Mouse (Mus musculus) limb, embryonic 12.5 days (tissue): ENCODE data around the gene Tbx1. TPM values are rescaled to one million over a fixed set of nuclear protein-coding genes. Genes with fewer than 3 reads are reported as not detected.

Source experiments
- ATAC-seq: fragments of 200-750 bp; cut with Nextera tagmentation; 2 replicates; pipeline ENCODE4 v1.8.0; 2017; ENCODE audit warnings: low read depth, moderate TSS enrichment; ENCODE audit not compliant: insufficient number of reproducible peaks, insufficient read depth, low FRiP score, low TSS enrichment
- H3K27ac ChIP-seq: fragments of 300-500 bp; sonication (generic); 2 replicates; pipeline ENCODE4 v1.5.1; 2016; ENCODE audit warnings: mild to moderate bottlenecking, moderate library complexity
- H3K27me3 ChIP-seq: fragments of 300-500 bp; sonication (generic); 2 replicates; pipeline ENCODE4 v1.6.1; 2016; ENCODE audit warnings: mild to moderate bottlenecking, moderate library complexity
- H3K36me3 ChIP-seq: fragments of 300-500 bp; sonication (generic); 2 replicates; pipeline ENCODE4 v1.6.1; 2016; ENCODE audit warnings: mild to moderate bottlenecking, moderate library complexity
- H3K4me1 ChIP-seq: fragments of 300-500 bp; sonication (generic); replicated peaks from 2 replicates; pipeline ENCODE4 v1.6.1; 2016
- H3K4me2 ChIP-seq: fragments of 300-500 bp; sonication (generic); 2 replicates; pipeline ENCODE4 v1.6.1; 2016; ENCODE audit warnings: mild to moderate bottlenecking, moderate library complexity
- H3K4me3 ChIP-seq: fragments of 300-500 bp; sonication (generic); replicated peaks from 2 replicates; pipeline ENCODE4 v1.5.1; 2016; ENCODE audit warnings: mild to moderate bottlenecking
- H3K9ac ChIP-seq: fragments of 300-500 bp; sonication (generic); replicated peaks from 2 replicates; pipeline ENCODE4 v1.6.1; 2016; ENCODE audit warnings: mild to moderate bottlenecking, moderate library complexity
- H3K9me3 ChIP-seq: fragments of 300-500 bp; sonication (generic); 2 replicates; pipeline ENCODE4 v1.6.1; 2016; ENCODE audit warnings: mild to moderate bottlenecking, moderate library complexity
- WGBS: fragments of 180-500 bp; shearing (Covaris S2); methylation state at CpG from one replicate; pipeline ENCODE4 v1.1.7; 2016; 5-methylcytosine and 5-hydroxymethylcytosine counted together
- polyA plus RNA-seq: library from polyadenylated mRNA; unstranded; fragments of >200 nt; fragmentation: Nextera tagmentation; extraction: Ambion mirVana; gene quantifications from 2 replicates; pipeline ENCODE4 v1.2.1, GENCODE M21; 2016

The Tbx1 gene
- polyA plus RNA-seq, 1 experiment from 2014 or later, result 9.4 TPM

DNA sequence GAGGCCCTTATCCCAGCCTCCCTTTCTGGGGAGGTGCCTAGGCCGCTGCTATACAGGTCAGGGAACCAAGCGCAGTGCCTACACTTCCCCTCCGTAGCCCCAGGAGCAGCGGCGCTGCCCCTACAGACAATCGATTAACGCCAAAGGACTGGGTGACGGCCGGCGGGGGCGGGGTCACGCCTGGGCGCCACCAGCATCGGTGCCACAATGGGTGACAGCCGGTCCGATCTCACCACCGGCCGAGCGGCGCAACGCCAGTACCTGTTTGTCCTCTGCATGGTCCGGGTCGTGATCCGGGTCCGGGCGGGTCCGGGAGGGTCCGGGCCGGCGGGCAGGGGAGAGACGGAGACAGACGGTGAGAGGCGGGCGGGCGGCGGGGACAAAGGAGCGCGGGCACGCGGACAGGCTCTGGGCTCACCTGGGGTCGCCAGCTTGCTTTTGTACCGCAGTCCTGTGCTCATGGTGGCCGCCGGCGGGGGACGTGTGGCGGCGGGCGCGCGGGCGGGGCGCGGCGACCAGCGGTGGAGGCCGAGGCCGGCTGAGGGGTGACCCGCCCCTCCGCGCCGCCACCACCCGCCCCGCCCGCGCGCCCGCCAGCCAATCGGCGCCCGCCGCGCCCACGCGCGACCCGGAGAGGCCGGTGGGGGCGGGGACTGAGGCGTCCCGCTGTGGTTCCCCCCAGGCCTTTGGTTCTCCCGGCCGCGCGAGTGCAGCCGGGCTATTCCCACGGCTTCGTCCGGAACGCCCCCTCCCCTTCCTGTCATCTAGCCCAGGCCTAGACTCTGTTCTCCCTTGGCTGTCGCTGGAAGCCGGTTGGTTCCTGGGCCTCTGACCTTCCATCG, 39.1 kb upstream of the Tbx1 start, which contains the start of gene Sept5:
Gene Sept5 (minus strand): TSS at position 565 of the 842 bp plus-strand sequence.
- under 1% methylated on average over 88 of the region's 93 CpGs for WGBS
- H3K9me3 ChIP-seq, result 0 out of 2 replicates have a peak, but pooled peaks cover 3% of the 10 kb centered on the region
- H3K9ac ChIP-seq, result peak within 1 kb of the TSS; percentile 88
- H3K4me1 ChIP-seq, result peaks cover 34% of the 10 kb centered on the region
- peak within 1 kb of the TSS; percentile 90 for H3K4me3 ChIP-seq
- peak within 1 kb of the TSS; percentile 73 for H3K4me2 ChIP-seq
- peak; percentile 26; the same call in 1 of the 2 replicates for ATAC-seq
- peaks cover 10% of the 10 kb centered on the region for H3K36me3 ChIP-seq
- H3K27me3 ChIP-seq, result peaks cover 47% of the 10 kb centered on the region
- peak within 1 kb of the TSS; percentile 75 for H3K27ac ChIP-seq

DNA sequence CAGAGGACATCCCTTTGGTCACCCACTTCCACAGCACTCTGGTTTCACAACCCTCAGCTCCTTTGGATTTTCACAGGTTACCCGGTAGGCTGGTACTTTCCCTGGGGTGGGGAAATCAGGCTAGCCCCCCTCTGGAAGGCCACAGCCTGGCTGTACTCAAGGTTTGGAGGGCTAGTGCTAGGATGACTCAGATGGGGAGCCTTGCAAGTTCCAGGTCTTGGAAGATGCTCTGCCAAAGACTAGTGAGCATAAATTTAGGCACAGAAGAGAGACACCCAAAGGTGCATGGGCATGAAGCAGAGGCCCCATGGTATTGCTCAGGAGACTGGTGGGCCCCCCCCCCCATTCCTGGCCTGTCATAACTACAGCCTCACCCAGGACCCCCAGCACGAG, 38.5 kb upstream of the Tbx1 start:
- 17% methylated on average over 2 of the region's 2 CpGs for WGBS
- Histone ChIP-seq H3K9me3 (0 out of 2 replicates have a peak, but pooled peaks cover 2% of the 10 kb centered on the region), H3K4me1 (peaks cover 34% of the 10 kb centered on the region), H3K36me3 (peaks cover 16% of the 10 kb centered on the region), H3K4me2 (peak overlapping the region; percentile 73), H3K9ac (peak overlapping the region; percentile 88), H3K27me3 (peaks cover 54% of the 10 kb centered on the region), H3K27ac (no peak overlapping the region), H3K4me3 (peak overlapping the region; percentile 90)
- ATAC-seq, result no peak

DNA sequence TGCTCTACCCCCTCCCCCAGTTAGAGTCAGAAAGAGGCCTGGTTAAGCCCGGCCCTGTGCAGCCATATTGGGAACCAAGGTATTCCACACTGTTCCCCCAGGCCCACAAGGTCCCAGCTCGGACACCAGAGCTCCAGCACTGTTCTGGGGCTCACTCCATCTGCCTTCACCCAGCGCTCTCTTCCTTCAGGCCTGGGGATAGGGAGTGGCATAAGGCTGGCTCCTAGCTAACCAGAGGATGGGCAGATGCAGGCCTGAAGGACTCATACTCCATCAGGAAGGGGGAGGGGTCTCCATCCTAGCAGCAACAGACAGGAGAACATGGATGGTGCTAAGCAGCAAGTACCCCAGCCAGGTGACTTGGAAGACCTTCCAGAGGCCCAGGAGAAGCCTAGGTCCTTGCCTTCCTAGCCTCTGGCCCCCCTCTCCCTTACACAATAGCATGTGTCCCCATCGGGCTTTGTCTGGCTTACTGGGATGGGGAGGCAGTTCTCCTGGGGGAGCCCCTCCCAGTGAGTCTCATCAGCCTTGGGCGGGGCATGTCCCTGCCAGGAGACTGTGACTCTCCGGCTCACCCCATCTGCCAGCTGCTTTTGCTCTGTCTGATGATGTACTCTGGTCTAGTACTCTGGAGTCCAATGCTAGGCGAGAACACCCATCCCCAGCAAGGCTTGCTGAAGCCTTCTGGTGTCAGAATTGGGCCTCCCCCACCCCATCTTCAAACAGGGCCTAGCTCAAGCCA, 37.9 kb upstream of the Tbx1 start:
- Histone ChIP-seq H3K36me3 (peaks cover 22% of the 10 kb centered on the region), H3K4me2 (peak overlapping the region; percentile 73), H3K9ac (peak overlapping the region; percentile 88; the same call in 1 of the 2 replicates), H3K27me3 (peaks cover 60% of the 10 kb centered on the region), H3K27ac (no peak overlapping the region), H3K9me3 (no peaks in the 10 kb centered on the region), H3K4me1 (peaks cover 34% of the 10 kb centered on the region), H3K4me3 (peak overlapping the region; percentile 90)
- no peak for ATAC-seq
- 66% methylated on average over 7 of the region's 7 CpGs for WGBS

DNA sequence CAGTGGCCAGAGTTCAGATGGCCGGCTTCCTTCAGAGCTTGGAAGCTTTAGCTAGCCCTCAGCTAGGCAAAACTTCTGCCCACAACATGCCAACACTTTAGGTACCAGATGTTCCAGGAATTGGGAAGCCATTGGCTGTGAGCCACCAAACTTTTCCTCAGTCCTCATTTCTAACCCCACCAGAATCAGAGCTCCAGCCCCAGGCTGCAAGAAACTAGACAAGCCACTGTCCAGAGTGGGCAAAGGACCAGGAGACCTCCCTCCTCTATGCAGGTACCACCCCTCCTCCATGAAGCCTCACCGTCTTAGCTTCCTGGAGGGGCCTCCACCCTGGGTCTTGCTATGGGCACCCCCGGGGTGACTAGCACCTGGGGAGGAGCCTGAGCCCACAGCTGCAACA, 36.7 kb upstream of the Tbx1 start:
- 49% methylated on average over 3 of the region's 3 CpGs for WGBS
- ATAC-seq, result no peak
- Histone ChIP-seq H3K4me1 (peaks cover 34% of the 10 kb centered on the region), H3K27ac (no peak overlapping the region), H3K36me3 (peaks cover 34% of the 10 kb centered on the region), H3K4me3 (peak overlapping the region; percentile 54; the same call in 1 of the 2 replicates), H3K27me3 (peaks cover 72% of the 10 kb centered on the region), H3K9me3 (no peaks in the 10 kb centered on the region), H3K4me2 (peak overlapping the region; percentile 73), H3K9ac (no peak overlapping the region)

DNA sequence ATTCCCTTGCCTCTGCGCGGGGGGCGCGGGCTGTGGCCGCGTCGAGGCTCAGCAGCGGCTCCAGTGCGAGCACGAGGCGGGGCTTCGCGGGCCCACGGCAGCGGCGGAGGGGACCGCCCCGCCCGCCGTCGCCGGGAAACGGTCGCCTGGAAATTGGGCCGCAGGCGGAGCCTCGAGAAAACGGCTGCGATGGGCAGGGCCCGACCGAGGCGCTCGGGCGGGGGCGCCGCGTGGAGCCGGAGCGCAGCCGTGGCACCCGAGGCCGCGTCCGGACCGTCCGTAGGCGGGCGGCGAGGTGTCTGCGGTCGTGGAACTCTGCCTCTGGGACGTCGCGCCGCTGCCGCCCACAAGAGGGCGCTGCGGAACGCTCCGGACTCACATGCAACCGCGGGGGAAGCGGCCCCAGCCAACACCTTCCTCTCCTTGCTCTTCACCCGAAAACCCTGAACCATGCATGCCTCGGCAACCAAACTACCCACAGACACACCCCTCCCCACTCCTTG, 36.0 kb upstream of the Tbx1 start, which contains the start of gene Gm49601:
Gene Gm49601 (minus strand): TSS at position 52 of the 503 bp plus-strand sequence.
- Histone ChIP-seq H3K36me3 (peaks cover 37% of the 10 kb centered on the region), H3K9me3 (no peaks in the 10 kb centered on the region), H3K4me3 (peak within 1 kb of the TSS; percentile 54), H3K4me1 (peaks cover 42% of the 10 kb centered on the region), H3K27ac (no peak within 1 kb of the TSS), H3K9ac (peak within 1 kb of the TSS; percentile 57), H3K27me3 (peaks cover 75% of the 10 kb centered on the region), H3K4me2 (peak within 1 kb of the TSS; percentile 73)
- ATAC-seq, result peak; percentile 23; the same call in 1 of the 2 replicates
- under 1% methylated on average over 65 of the region's 65 CpGs for WGBS

DNA sequence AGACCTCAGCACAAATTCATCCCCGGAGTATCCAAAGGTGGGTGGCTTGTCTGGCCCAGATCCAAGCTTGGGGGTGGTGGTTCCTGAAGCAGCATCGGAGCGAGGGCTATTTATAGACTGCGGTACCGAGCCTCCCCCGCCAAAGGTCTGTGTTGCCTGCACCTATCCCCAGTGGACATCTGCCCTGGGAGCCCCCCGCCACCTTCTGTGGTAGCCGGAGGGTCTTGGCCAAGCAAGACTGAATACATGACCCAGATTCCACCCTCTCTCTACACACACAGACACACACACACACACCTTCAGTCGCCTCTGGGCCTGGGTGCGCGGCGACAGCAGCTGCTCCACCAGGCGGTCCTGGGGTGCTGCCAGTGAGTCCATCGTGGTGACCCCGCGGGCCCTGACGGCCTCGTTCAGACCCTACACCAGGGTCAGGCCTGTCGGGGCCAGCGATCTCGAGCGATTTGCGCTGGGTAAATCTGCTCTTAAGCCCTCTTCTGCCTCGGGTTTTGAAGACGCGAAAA, 35.4 kb upstream of the Tbx1 start:
- 11% methylated on average over 26 of the region's 26 CpGs for WGBS
- H3K9ac ChIP-seq, result peak overlapping the region; percentile 57
- peaks cover 80% of the 10 kb centered on the region for H3K27me3 ChIP-seq
- no peak overlapping the region for H3K27ac ChIP-seq
- 0 out of 2 replicates have a peak, but pooled peaks have one; percentile 4 for ATAC-seq
- peak overlapping the region; percentile 54 for H3K4me3 ChIP-seq
- peak overlapping the region; percentile 73 for H3K4me2 ChIP-seq
- H3K9me3 ChIP-seq, result no peaks in the 10 kb centered on the region
- peaks cover 37% of the 10 kb centered on the region for H3K36me3 ChIP-seq
- H3K4me1 ChIP-seq, result peaks cover 47% of the 10 kb centered on the region

DNA sequence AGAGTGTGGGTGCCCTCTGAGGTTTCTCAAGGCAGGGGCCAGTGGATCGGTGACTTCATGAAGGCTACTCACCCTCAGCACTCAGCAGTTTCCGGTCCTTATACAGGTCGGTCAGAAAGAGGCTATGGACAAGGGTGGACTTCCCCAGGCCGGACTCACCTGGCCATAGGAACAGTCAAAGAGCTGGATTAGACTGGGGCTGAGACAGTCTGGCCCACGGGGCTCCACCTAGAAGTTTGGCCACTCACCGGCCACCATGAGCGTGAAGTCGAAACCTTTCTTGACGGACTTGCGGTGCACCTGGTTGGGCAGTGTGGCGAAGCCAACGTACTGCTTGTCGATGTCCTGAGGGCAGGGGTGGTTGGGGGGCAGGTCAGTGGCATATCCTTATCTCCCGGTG, 34.6 kb upstream of the Tbx1 start:
- H3K9ac ChIP-seq, result no peak overlapping the region
- 45% methylated on average over 14 of the region's 14 CpGs for WGBS
- no peak for ATAC-seq
- no peak overlapping the region for H3K4me3 ChIP-seq
- H3K27me3 ChIP-seq, result peaks cover 88% of the 10 kb centered on the region
- H3K27ac ChIP-seq, result no peak overlapping the region
- H3K9me3 ChIP-seq, result no peaks in the 10 kb centered on the region
- no peak overlapping the region for H3K4me2 ChIP-seq
- peaks cover 54% of the 10 kb centered on the region for H3K4me1 ChIP-seq
- peaks cover 37% of the 10 kb centered on the region for H3K36me3 ChIP-seq

DNA sequence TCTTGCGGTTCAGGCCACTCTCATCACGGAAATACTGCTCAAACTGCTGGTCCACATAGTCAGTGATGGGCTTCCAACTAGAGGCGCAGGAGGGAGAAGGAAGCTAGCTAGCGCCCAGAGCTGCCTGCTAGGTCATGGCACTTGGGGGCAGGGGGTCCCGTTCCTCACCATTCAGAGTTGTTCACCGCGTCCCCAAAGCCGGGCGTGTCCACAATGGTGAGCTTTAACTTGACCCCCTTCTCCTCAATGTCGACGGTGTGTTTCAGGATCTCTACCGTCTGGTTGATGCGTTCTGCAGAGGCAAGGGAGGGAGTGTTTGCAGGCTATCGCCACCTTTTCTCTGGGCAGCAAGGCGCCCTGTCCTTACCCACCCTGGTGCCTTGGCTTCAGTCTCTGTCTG, 34.2 kb upstream of the Tbx1 start:
- peaks cover 54% of the 10 kb centered on the region for H3K4me1 ChIP-seq
- peaks cover 37% of the 10 kb centered on the region for H3K36me3 ChIP-seq
- no peak overlapping the region for H3K4me2 ChIP-seq
- H3K4me3 ChIP-seq, result no peak overlapping the region
- no peak overlapping the region for H3K9ac ChIP-seq
- whole genome bisulfite sequencing, result 34% methylated on average over 15 of the region's 15 CpGs
- H3K9me3 ChIP-seq, result no peaks in the 10 kb centered on the region
- no peak overlapping the region for H3K27ac ChIP-seq
- no peak for ATAC-seq
- peaks cover 92% of the 10 kb centered on the region for H3K27me3 ChIP-seq

DNA sequence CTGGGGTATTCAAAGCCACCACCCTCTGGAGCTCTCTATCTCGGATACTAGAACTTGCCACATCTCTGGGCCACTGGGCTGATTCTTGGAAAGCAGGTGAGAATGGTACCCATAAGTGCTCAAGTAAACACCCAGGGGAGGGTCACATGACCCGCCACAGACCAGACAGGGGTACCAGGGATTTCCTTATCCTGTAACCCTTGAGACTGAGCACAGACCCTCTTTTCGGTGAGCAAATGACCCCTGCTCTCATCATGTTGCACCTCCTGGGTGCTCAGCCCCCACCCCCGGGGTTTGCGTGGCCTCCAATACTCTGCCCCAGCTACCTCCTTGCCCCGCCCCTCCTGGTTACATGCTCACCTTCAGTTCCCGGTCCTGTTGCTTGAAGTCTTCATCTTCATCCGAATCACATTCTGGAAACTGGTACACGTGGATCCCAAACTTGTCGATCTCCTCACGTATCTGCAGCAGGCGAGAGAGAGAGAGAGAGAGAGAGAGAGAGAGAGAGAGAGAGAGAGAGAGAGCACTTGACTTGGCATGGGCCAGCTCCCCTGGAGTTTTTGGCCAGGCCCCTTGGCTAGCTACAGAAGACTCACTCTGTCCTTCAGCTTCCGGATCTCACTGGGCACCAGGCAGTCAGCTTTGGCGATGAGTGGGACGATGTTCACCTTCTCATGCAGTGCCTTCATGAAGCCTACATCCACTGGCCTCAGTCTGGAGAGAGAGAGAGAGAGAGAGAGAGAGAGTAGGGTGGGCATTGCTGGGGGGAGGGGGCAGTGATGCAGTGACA, 33.5 kb upstream of the Tbx1 start:
- Histone ChIP-seq H3K9me3 (no peaks in the 10 kb centered on the region), H3K27ac (no peak overlapping the region), H3K4me1 (peaks cover 52% of the 10 kb centered on the region), H3K36me3 (peaks cover 37% of the 10 kb centered on the region), H3K27me3 (peaks cover 99% of the 10 kb centered on the region), H3K4me2 (no peak overlapping the region), H3K9ac (no peak overlapping the region), H3K4me3 (no peak overlapping the region)
- 37% methylated on average over 15 of the region's 15 CpGs for WGBS
- ATAC-seq, result no peak

DNA sequence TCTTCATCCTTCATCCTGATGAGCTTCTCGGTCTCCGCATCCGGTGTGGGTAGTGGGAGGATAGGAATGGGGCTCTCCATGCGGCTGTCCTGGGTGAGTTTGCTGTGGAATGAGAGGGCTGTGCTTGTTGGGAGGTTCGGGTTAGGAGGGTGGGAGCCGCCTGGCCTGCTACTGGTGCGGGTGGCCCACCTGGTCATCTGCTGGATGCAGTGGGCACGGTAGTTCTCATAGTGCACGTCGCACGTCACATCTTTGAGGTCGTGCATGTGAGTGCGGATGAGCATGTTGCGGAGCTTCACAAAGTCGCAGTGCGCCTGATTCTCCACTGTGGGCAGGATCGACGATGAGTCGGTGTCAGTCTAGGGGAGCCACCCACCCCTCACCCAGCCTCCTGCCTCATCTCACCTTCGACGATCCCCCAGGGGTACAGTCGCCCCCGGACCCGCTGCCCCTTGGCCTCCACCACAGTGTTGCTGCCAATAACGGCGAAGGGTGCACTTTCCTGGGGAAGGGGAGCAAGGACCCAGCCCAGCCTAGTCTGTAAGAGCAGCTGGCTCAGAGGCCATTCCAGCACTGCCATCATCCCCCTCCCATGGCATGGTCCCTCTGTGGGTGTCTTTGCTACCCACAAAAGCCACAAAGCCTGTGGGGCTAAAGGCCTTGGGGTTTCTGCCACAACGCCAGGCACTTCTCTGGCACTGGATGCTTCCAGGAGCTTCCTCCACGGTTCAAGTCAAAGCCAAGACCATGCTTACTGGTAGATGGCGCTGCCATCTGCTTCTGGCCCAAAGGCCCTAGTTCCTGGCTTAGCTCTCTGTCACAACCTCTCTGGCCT, 32.7 kb upstream of the Tbx1 start:
- 34% methylated on average over 29 of the region's 29 CpGs for WGBS
- H3K4me3 ChIP-seq, result no peak overlapping the region

More for the DNA sequence above, 32.7 kb upstream of the Tbx1 start:
- Histone ChIP-seq H3K27ac (no peak overlapping the region), H3K4me2 (no peak overlapping the region), H3K9ac (no peak overlapping the region), H3K27me3 (peaks cover 100% of the 10 kb centered on the region), H3K4me1 (peaks cover 44% of the 10 kb centered on the region), H3K36me3 (peaks cover 37% of the 10 kb centered on the region), H3K9me3 (no peaks in the 10 kb centered on the region)
- ATAC-seq, result no peak
